Mouse (Mus musculus): ENCODE results near the gene Spag7.

- TF ChIP-seq POLR2A (IDR thresholded peaks at IDR 0.05; ENCODE audit: borderline replicate concordance, extremely low read depth, insufficient read depth, insufficient read length, poor library complexity, severe bottlenecking), result no peak
- TF ChIP-seq CTCF (IDR thresholded peaks at IDR 0.05; ENCODE audit: borderline replicate concordance, extremely low read depth, insufficient read depth, insufficient read length), result no peak
Measured at GRCm38 (mm10) chr11:70678576-70678975, 9.4 kb upstream of the Spag7 start.

Data from brain, embryonic 14.5 days (tissue).